In the genomic region with DNA sequence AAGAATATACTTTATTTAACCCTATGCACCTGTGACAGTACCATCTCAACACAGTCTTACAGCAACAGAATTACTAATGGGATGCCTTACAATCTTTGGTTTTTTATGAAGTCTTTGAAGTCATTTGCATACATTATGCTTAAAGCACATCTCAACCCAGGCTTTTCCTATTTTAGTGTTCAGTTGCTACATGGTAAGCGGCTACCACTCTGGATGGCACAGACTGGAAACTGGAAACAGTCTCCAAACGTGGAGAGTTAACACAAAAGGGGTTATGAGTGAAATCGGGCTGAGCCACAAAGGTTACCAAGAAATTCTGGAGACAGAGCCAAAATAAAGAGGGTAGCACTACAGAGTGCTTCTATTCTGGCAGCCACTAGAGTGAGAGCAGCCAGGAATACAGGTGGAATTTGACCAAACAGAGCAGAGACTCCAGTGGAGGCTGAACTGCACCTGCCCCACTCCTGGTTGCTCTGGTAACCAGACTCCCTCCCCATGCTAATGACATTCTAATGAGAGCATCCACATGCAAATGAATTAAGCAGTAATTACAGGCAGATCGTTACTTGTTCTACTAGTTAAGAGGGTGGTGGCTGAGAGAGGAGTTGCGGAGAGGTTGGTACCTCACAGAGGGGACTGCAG, we compare ENCODE assay signal across 14 mouse cellular contexts. TPM values are rescaled to one million over a fixed set of nuclear protein-coding genes. Genes with fewer than 3 reads are reported as not detected.
DNase-seq lines count a peak whose midpoint lies in the region; ATAC-seq and TF ChIP-seq lines count a peak whose summit lies in the region.
"Had no signal": no experiment of that assay in that cellular context is flagged by ENCODE, and none has a peak within 500 bp of the region (broad histone marks: within the 10 kb centered on the region; RNA-seq: fewer than 3 reads in every experiment).

No protein-coding gene starts in this region.

- no peak overlapping the region for H3K27ac ChIP-seq in kidney, adult 2 months (ENCODE audit: insufficient read depth, low read depth, low read length)
- no peak overlapping the region for H3K27ac ChIP-seq in ES-E14 (ENCODE audit: insufficient read depth, low read depth, low read length, poor library complexity, severe bottlenecking)
- peak overlapping the region; percentile 81 for H3K27ac ChIP-seq in forebrain, embryonic 12.5 days
- H3K27ac ChIP-seq: gastrocnemius, adult 2 months; liver, embryonic 13.5 days; stomach, embryonic 15.5 days had no signal

- H3K4me2 ChIP-seq in forebrain, embryonic 12.5 days, result peak overlapping the region; percentile 28
- H3K4me2 ChIP-seq: liver, embryonic 13.5 days; stomach, embryonic 15.5 days had no signal

- peak; percentile 91 for ATAC-seq in forebrain, embryonic 12.5 days (ENCODE audit: low FRiP score)

- in situ Hi-C loops in ES-E14 (cut with MboI; ENCODE audit: low sequenced_read_pairs in 2 of 2, unreplicated experiment in 2 of 2), result no loop called here

- H3K4me3 ChIP-seq in kidney, adult 2 months (ENCODE audit: insufficient read depth, low read depth, low read length), result no peak overlapping the region
- H3K4me3 ChIP-seq in ES-E14 (ENCODE audit: insufficient read depth in 1 of 2, low read depth in 1 of 2, low read length in 2 of 2, poor library complexity in 1 of 2, severe bottlenecking in 1 of 2), result no peak overlapping the region
- H3K4me3 ChIP-seq in forebrain, embryonic 12.5 days (replicated peaks), result no peak overlapping the region
- H3K4me3 ChIP-seq: gastrocnemius, adult 2 months; liver, embryonic 13.5 days; megakaryocyte, embryonic 14.5 days; stomach, embryonic 15.5 days had no signal

- no peaks in the 10 kb centered on the region for H3K4me1 ChIP-seq in kidney, adult 2 months (ENCODE audit: control insufficient read depth, insufficient read depth, low read length)
- H3K4me1 ChIP-seq in ES-E14 (ENCODE audit: control insufficient read depth in 2 of 2, insufficient read depth in 2 of 2, low read length in 2 of 2, poor library complexity in 1 of 2), result no peaks in the 10 kb centered on the region
- H3K4me1 ChIP-seq in forebrain, embryonic 12.5 days, result peaks cover 17% of the 10 kb centered on the region
- H3K4me1 ChIP-seq: liver, embryonic 13.5 days; megakaryocyte, embryonic 14.5 days; stomach, embryonic 15.5 days had no signal

- no peak overlapping the region for H3K9ac ChIP-seq in ES-E14 (ENCODE audit: insufficient read depth, low read depth, low read length, poor library complexity, severe bottlenecking)
- no peak overlapping the region for H3K9ac ChIP-seq in forebrain, embryonic 12.5 days
- H3K9ac ChIP-seq: liver, embryonic 13.5 days; stomach, embryonic 15.5 days had no signal

- 44% methylated on average over 5 of the region's 5 CpGs for WGBS in kidney, adult 2 months
- WGBS in forebrain, embryonic 12.5 days, result 26% methylated on average over 5 of the region's 5 CpGs

- TF ChIP-seq POLR2A in kidney, adult 2 months (IDR thresholded peaks at IDR 0.05; ENCODE audit: low read depth, low read length), result no peak

- peak; percentile 54 for DNase-seq in kidney, adult 2 months
- DNase-seq in kidney, postnatal 4 days, result no peak
- peak; percentile 8 for DNase-seq in ES-E14 (ENCODE audit: low read depth, low spot score)
- DNase-seq in lung, postnatal 25 days (ENCODE audit: low spot score), result peak; percentile 11
- no peak for DNase-seq in embryo, embryonic 10 days (ENCODE audit: low spot score)
- no peak for DNase-seq in right cerebral cortex, postnatal 4 days
- no peak for DNase-seq in cerebellum, adult 9-11 months
- DNase-seq: gastrocnemius, adult 2 months; heart, postnatal 14 days; liver, embryonic 13.5 days; thymus, postnatal 36 days had no signal

- no peak for TF ChIP-seq CTCF in kidney, adult 2 months (conservative IDR thresholded peaks at IDR 0.05; ENCODE audit: insufficient read depth, insufficient read length, low read depth, low read length)

- H3K27me3 ChIP-seq in kidney, adult 2 months (replicated peaks; ENCODE audit: control insufficient read depth, insufficient read depth, low read length), result no peaks in the 10 kb centered on the region; the same call in 1 of the 2 replicates
- H3K27me3 ChIP-seq in forebrain, embryonic 12.5 days, result no peaks in the 10 kb centered on the region
- H3K27me3 ChIP-seq: liver, embryonic 13.5 days; megakaryocyte, embryonic 14.5 days; stomach, embryonic 15.5 days had no signal

- no peaks in the 10 kb centered on the region for H3K36me3 ChIP-seq in kidney, adult 2 months (ENCODE audit: control insufficient read depth, insufficient read depth, low read length)
- H3K36me3 ChIP-seq in ES-E14 (ENCODE audit: control insufficient read depth, insufficient read depth, low read length, poor library complexity, severe bottlenecking), result no peaks in the 10 kb centered on the region
- no peaks in the 10 kb centered on the region for H3K36me3 ChIP-seq in forebrain, embryonic 12.5 days (replicated peaks)
- H3K36me3 ChIP-seq: liver, embryonic 13.5 days; stomach, embryonic 15.5 days had no signal

- no peaks in the 10 kb centered on the region for H3K9me3 ChIP-seq in ES-E14 (ENCODE audit: control insufficient read depth, insufficient read depth, low read depth, low read length)
- no peaks in the 10 kb centered on the region for H3K9me3 ChIP-seq in forebrain, embryonic 12.5 days
- H3K9me3 ChIP-seq: liver, embryonic 13.5 days; stomach, embryonic 15.5 days had no signal

TF ChIP-seq in ES-E14, 5 proteins besides CTCF, POLR2A, EP300 and RAD21:
- TF ChIP-seq MAFK (IDR thresholded peaks at IDR 0.05; ENCODE audit: insufficient read depth, low read depth, low read length) (no peak), ZNF384 (IDR thresholded peaks at IDR 0.05; ENCODE audit: low read depth, low read length) (no peak), ZC3H11A (IDR thresholded peaks at IDR 0.05; ENCODE audit: borderline replicate concordance, low read depth, low read length) (no peak), HCFC1 (IDR thresholded peaks at IDR 0.05; ENCODE audit: borderline replicate concordance, insufficient read depth, low read length) (no peak), CHD2 (IDR thresholded peaks at IDR 0.05; ENCODE audit: low read depth, low read length) (no peak)

RNA-seq across cellular contexts. Expression of a gene that starts 17.2 kb away (rescaled TPM):
- 5.1 and 5.2 TPM in 2 replicates for polyA plus RNA-seq in kidney, adult 2 months (2012; rRNA removed)
- total RNA-seq in ES-E14 (2012; rRNA removed), result 99.7 and 142 TPM in 2 replicates
- 56.2 and 58.4 TPM in 2 replicates for polyA plus RNA-seq in forebrain, embryonic 12.5 days (2016; fragmentation: Nextera tagmentation; extraction: Ambion mirVana)

Comparison
In these comparisons a context has a peak if more than half of its experiments do, and no peak if none do; other contexts are left out.
1. DNase-seq: peak in kidney, adult 2 months (single experiment), ES-E14 (single experiment) and lung, postnatal 25 days (single experiment); none in kidney, postnatal 4 days (0 of 2), embryo, embryonic 10 days (single experiment), right cerebral cortex, postnatal 4 days (single experiment) and cerebellum, adult 9-11 months (single experiment).